Mouse (Mus musculus) liver, adult 2 months (tissue): ENCODE measurements at regions not wholly inside any gene's neighbourhood (a gene's known extent, or its start where the extent isn't known, plus 50 kb on each side); places are given as distances from the start of the nearest gene placed in this dataset.

Experiments used
- CTCF ChIP-seq: fragments of 200-500 bp; IDR thresholded peaks from 2 replicates; pipeline ENCODE4 v1.5.1; 2011; ENCODE audit warnings: low read depth, low read length, control low read depth
- POLR2A ChIP-seq: fragments of 200-500 bp; IDR thresholded peaks from 2 replicates; pipeline ENCODE4 v1.6.1; 2011; ENCODE audit warnings: low read length, control low read depth; ENCODE audit not compliant: insufficient read depth; ENCODE audit errors: extremely low read depth

DNA sequence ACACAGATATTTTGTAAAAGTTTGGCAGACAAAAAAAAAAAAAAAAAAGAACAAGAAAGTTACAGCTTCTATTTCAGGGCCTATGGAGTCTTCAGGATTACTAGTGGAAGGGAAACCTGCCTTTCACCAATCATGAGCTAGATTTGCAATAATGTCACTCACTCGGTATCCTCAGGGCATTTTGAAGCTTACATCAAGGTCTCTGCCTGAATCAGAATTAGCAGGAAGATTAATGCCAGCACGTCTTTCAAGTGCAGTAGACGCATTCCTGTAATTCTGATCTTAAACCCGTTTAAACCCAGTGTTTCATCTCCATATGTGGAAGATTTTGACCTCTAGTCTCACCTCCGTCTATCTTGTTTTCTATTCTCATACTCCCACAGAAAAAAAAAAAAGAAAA lies 50.6 kb upstream of the Pcdh18 start:
- TF ChIP-seq POLR2A (no peak), CTCF (no peak)
